Mouse (Mus musculus) kidney, embryonic 14.5 days (tissue): ENCODE results near the gene Pdcd1lg2. TPM values are rescaled to one million over a fixed set of nuclear protein-coding genes. Genes with fewer than 3 reads are reported as not detected.

Experiments used
- ATAC-seq: fragments of 200-750 bp; cut with Nextera tagmentation; 2 replicates; pipeline ENCODE4 v1.8.0; 2017; ENCODE audit warnings: moderate number of reproducible peaks, mild to moderate bottlenecking, moderate TSS enrichment, moderate library complexity; ENCODE audit not compliant: low FRiP score, low TSS enrichment
- H3K27ac ChIP-seq: fragments of 300-500 bp; sonication (generic); 2 replicates; pipeline ENCODE4 v1.5.1; 2014; ENCODE audit warnings: low read depth, mild to moderate bottlenecking, low read length, moderate library complexity, mixed read lengths
- H3K27me3 ChIP-seq: fragments of 300-500 bp; sonication (generic); 2 replicates; pipeline ENCODE4 v1.6.1; 2014; ENCODE audit warnings: mild to moderate bottlenecking, low read length; ENCODE audit not compliant: control insufficient read depth, insufficient read depth
- H3K36me3 ChIP-seq: fragments of 300-500 bp; sonication (generic); 2 replicates; pipeline ENCODE4 v1.6.1; 2014; ENCODE audit warnings: low read length, mixed read lengths; ENCODE audit not compliant: control insufficient read depth, insufficient read depth
- H3K4me1 ChIP-seq: fragments of 300-500 bp; sonication (generic); 2 replicates; pipeline ENCODE4 v1.6.1; 2014; ENCODE audit warnings: low read length, mixed read lengths; ENCODE audit not compliant: control insufficient read depth, insufficient read depth
- H3K4me2 ChIP-seq: fragments of 300-500 bp; sonication (generic); replicated peaks from 2 replicates; pipeline ENCODE4 v1.6.1; 2014; ENCODE audit warnings: low read depth, mild to moderate bottlenecking, low read length
- H3K4me3 ChIP-seq: fragments of 300-500 bp; sonication (generic); 2 replicates; pipeline ENCODE4 v1.5.1; 2014; ENCODE audit warnings: mild to moderate bottlenecking, low read length
- H3K9ac ChIP-seq: fragments of 300-500 bp; sonication (generic); 2 replicates; pipeline ENCODE4 v1.6.1; 2014; ENCODE audit warnings: low read depth, mild to moderate bottlenecking, low read length, moderate library complexity
- H3K9me3 ChIP-seq: fragments of 300-500 bp; sonication (generic); 2 replicates; pipeline ENCODE4 v1.6.1; 2016; ENCODE audit warnings: low read length; ENCODE audit not compliant: control insufficient read depth
- WGBS: fragments of 180-500 bp; shearing (Covaris S2); extraction: QIAGEN DNeasy Blood & Tissue Kit; methylation state at CpG from one replicate; pipeline ENCODE4 v1.1.7; 2014; 5-methylcytosine and 5-hydroxymethylcytosine counted together
- polyA plus RNA-seq: library from polyadenylated mRNA; unstranded; fragments of >200 nt; fragmentation: Nextera tagmentation; extraction: Ambion mirVana; gene quantifications from 2 replicates; pipeline ENCODE4 v1.2.1, GENCODE M21; 2014

Gene Pdcd1lg2
- polyA plus RNA-seq, 1 experiment from 2014 or later, result not detected

GRCm38 (mm10) chr19:29374947-29375346, 35.8 kb upstream of the Pdcd1lg2 start:
- WGBS, result 90% methylated on average over 9 of the region's 9 CpGs
- Histone ChIP-seq H3K9ac (no peak overlapping the region), H3K27ac (no peak overlapping the region), H3K9me3 (no peaks in the 10 kb centered on the region), H3K4me1 (no peaks in the 10 kb centered on the region), H3K4me2 (no peak overlapping the region), H3K36me3 (no peaks in the 10 kb centered on the region), H3K27me3 (no peaks in the 10 kb centered on the region), H3K4me3 (no peak overlapping the region)
- no peak for ATAC-seq

GRCm38 (mm10) chr19:29376382-29376781, 34.3 kb upstream of the Pdcd1lg2 start:
- Histone ChIP-seq H3K9ac (no peak overlapping the region), H3K4me3 (no peak overlapping the region), H3K4me1 (no peaks in the 10 kb centered on the region), H3K27me3 (no peaks in the 10 kb centered on the region), H3K27ac (no peak overlapping the region), H3K36me3 (no peaks in the 10 kb centered on the region), H3K4me2 (no peak overlapping the region), H3K9me3 (no peaks in the 10 kb centered on the region)
- WGBS, result 80% methylated on average over 3 of the region's 3 CpGs
- ATAC-seq, result no peak

GRCm38 (mm10) chr19:29379839-29380603, 30.7 kb upstream of the Pdcd1lg2 start:
- Histone ChIP-seq H3K4me1 (no peaks in the 10 kb centered on the region), H3K4me3 (no peak overlapping the region), H3K27me3 (no peaks in the 10 kb centered on the region), H3K27ac (no peak overlapping the region), H3K9ac (no peak overlapping the region), H3K36me3 (no peaks in the 10 kb centered on the region), H3K4me2 (no peak overlapping the region), H3K9me3 (no peaks in the 10 kb centered on the region)
- ATAC-seq, result no peak
- WGBS, result 84% methylated on average over 14 of the region's 14 CpGs

- no peak overlapping the region for H3K4me3 ChIP-seq
- no peaks in the 10 kb centered on the region for H3K4me1 ChIP-seq
- whole genome bisulfite sequencing, result 92% methylated on average over 5 of the region's 5 CpGs
- no peak overlapping the region for H3K9ac ChIP-seq
- no peak for ATAC-seq
- H3K9me3 ChIP-seq, result no peaks in the 10 kb centered on the region
- H3K36me3 ChIP-seq, result no peaks in the 10 kb centered on the region
- no peak overlapping the region for H3K4me2 ChIP-seq
- H3K27ac ChIP-seq, result no peak overlapping the region
- H3K27me3 ChIP-seq, result no peaks in the 10 kb centered on the region
These were observed 27.4 kb upstream of the Pdcd1lg2 start for GRCm38 (mm10) chr19:29383368-29383767.

GRCm38 (mm10) chr19:29384412-29384811, 26.3 kb upstream of the Pdcd1lg2 start:
- ATAC-seq, result no peak
- H3K4me1 ChIP-seq, result no peaks in the 10 kb centered on the region
- H3K4me2 ChIP-seq, result no peak overlapping the region
- no peaks in the 10 kb centered on the region for H3K36me3 ChIP-seq
- no peaks in the 10 kb centered on the region for H3K27me3 ChIP-seq
- H3K9me3 ChIP-seq, result no peaks in the 10 kb centered on the region
- H3K27ac ChIP-seq, result no peak overlapping the region
- H3K4me3 ChIP-seq, result no peak overlapping the region
- H3K9ac ChIP-seq, result no peak overlapping the region
- WGBS, result 96% methylated on average over 9 of the region's 9 CpGs

- no peaks in the 10 kb centered on the region for H3K27me3 ChIP-seq
- no peaks in the 10 kb centered on the region for H3K9me3 ChIP-seq
- no peak overlapping the region for H3K9ac ChIP-seq
- no peak for ATAC-seq
- no peak overlapping the region for H3K4me2 ChIP-seq
- no peak overlapping the region for H3K27ac ChIP-seq
- no peak overlapping the region for H3K4me3 ChIP-seq
- no peaks in the 10 kb centered on the region for H3K4me1 ChIP-seq
- no peaks in the 10 kb centered on the region for H3K36me3 ChIP-seq
- WGBS, result 84% methylated on average over 6 of the region's 6 CpGs
These were observed 25.7 kb upstream of the Pdcd1lg2 start for GRCm38 (mm10) chr19:29384994-29385393.

- Histone ChIP-seq H3K27ac (no peak overlapping the region), H3K36me3 (no peaks in the 10 kb centered on the region), H3K27me3 (no peaks in the 10 kb centered on the region), H3K4me2 (no peak overlapping the region), H3K4me3 (no peak overlapping the region), H3K4me1 (no peaks in the 10 kb centered on the region), H3K9me3 (no peaks in the 10 kb centered on the region), H3K9ac (no peak overlapping the region)
- no peak for ATAC-seq
- 78% methylated on average over 4 of the region's 4 CpGs for WGBS
These were observed 24.9 kb upstream of the Pdcd1lg2 start for GRCm38 (mm10) chr19:29385822-29386221.

- ATAC-seq, result no peak
- 93% methylated on average over 1 of the region's 1 CpGs for WGBS
- H3K4me1 ChIP-seq, result no peaks in the 10 kb centered on the region
These were observed 21.9 kb upstream of the Pdcd1lg2 start for GRCm38 (mm10) chr19:29388818-29389217.

GRCm38 (mm10) chr19:29390483-29390882, 20.2 kb upstream of the Pdcd1lg2 start:
- no peaks in the 10 kb centered on the region for H3K36me3 ChIP-seq
- H3K9ac ChIP-seq, result no peak overlapping the region
- no peaks in the 10 kb centered on the region for H3K4me1 ChIP-seq
- ATAC-seq, result no peak
- no peak overlapping the region for H3K4me3 ChIP-seq
- no peaks in the 10 kb centered on the region for H3K9me3 ChIP-seq
- 47% methylated on average over 5 of the region's 5 CpGs for WGBS
- no peaks in the 10 kb centered on the region for H3K27me3 ChIP-seq
- no peak overlapping the region for H3K27ac ChIP-seq
- no peak overlapping the region for H3K4me2 ChIP-seq

More at GRCm38 (mm10) chr19:29388818-29389217, 21.9 kb upstream of the Pdcd1lg2 start:
- H3K9me3 ChIP-seq, result no peaks in the 10 kb centered on the region
- no peak overlapping the region for H3K4me2 ChIP-seq
- H3K4me3 ChIP-seq, result no peak overlapping the region
- no peaks in the 10 kb centered on the region for H3K27me3 ChIP-seq
- H3K27ac ChIP-seq, result no peak overlapping the region
- H3K9ac ChIP-seq, result no peak overlapping the region
- H3K36me3 ChIP-seq, result no peaks in the 10 kb centered on the region
